Mouse (Mus musculus) retina, postnatal 7 days (tissue): ENCODE measurements around the gene Rhot2.
"Not testable (repeated sequence)": the region's sequence is repeated elsewhere in the genome, so short reads cannot be mapped to it uniquely, and the experiment has no call there.

Experiments used
- DNase-seq: peaks from one replicate; pipeline ENCODE4 v3.0.0-alpha.2; 2012; ENCODE audit warnings: low read depth, low spot score

Gene Rhot2

DNA sequence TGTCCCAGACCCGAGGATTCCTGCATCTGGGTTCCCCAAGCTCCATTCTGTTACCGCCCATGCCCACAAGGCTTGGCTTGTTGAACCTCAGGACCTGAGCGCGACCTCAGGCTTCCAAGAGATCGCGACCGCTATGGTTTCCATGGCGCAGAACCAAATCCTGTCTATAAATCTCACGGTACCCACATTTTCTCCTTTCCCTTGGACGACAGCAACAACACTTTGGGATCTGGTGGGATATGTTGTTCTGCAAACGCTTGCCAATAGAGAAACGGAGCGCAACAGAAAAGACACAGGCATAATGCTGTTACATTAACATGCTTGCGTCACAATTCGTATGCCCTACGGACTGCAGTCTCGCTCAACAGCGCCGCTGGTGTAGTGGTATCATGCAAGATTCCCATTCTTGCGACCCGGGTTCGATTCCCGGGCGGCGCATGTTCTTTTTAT is 30.1 kb upstream of the Rhot2 start, which contains the start of gene Mettl26:
Mettl26 (plus strand) TSS at position 354 of the 450 bp plus-strand sequence.
- peak; percentile 84 for DNase-seq

DNA sequence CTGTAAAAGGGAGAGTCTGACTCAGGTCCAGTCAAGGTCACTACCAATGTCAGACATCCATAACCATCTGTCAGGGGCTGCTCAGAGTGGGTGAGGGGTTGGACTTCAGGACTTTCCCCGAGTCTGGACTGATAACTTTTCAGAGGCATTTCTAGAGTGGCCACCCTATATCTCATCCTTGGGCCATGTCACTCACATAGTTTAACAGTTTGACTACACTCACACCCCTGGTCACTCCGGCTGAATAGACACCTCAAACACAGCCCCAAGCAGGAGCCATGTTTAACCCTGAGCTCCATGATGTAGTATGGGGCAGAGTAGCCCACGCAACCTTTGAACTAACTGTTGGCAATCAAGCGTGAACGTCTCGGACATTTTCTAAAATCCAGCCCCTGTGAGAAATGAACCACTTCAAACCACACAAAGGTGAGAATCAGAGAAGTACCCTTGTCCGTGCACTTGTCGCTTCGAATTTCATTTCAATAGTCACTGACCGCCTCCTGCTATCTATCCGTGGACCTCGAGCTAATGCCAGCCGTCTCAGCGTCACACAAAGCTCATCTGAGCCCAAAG is 29.6 kb upstream of the Rhot2 start:
- no peak for DNase-seq

DNA sequence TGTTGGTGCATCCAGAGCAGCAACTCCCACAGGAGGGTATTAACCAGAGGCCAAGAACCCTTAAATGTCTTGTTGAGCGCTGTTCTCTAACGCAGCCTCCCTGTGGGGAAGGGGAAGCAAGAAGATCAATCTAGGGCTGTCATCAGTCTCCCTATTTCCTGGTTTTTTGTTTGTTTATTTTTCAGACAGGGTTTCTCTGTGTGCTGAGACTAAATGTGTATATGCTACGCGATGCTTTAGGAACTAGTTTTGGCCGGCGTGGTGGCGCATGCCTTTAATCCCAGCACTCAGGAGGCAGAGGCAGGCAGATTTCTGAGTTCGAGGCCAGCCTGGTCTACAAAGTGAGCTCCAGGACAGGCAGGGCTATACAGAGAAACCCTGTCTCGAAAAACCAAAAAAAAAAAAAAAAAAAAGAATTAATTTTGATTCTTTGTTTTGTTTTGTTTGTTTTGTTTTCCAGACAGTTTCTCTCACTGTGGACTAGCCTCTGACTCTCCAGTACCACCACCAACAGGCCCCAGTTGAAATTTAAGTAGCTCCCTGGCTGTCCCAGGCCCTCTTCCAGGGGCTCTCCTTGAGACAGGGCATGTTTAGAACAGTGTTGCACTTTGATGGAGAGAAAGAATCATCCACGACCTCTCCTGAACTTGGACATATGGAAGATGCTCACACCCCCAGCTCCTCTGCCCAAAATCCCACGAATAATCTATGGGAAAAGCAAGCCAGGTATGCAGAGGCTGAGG is 28.9 kb upstream of the Rhot2 start:
- no peak for DNase-seq

DNA sequence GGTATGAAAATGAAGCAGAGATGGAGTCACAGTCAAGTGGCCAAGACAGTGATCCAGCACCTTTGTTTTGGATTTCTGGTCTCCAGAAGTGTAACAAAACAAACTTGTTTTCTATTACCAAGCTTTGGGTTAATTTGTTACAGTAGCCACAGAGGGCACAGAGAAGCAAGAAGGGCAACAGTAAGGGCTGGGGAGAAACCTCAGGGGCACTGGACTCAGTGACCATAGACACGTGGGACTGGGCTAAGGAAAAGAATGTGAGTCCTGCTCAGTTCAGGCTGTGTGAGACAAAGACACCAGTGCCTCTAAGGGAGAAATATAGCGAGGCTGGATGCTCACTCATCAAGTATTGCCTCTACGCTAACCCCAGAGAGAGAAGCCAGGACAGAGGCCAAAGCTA is 28.0 kb upstream of the Rhot2 start:
- no peak for DNase-seq

DNA sequence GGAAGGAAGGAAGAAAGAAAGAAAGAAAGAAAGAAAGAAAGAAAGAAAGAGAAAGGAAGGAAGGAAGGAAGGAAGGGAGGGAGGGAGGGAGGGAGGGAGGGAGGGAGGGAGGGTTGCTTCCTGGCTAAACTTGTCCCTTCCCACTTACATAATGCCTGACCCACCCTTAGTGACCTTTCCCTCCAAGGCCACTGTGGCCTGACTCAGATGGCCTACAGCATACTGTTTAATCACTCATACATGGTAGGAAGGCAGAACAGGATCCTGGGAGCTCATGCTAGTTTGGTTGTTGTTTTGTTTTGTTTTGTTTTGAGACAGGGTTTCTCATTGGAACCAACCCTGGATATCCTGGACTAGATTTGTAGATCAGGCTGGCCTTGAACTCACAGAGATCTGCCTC is 26.9 kb upstream of the Rhot2 start:
- not testable (repeated sequence) for DNase-seq

DNA sequence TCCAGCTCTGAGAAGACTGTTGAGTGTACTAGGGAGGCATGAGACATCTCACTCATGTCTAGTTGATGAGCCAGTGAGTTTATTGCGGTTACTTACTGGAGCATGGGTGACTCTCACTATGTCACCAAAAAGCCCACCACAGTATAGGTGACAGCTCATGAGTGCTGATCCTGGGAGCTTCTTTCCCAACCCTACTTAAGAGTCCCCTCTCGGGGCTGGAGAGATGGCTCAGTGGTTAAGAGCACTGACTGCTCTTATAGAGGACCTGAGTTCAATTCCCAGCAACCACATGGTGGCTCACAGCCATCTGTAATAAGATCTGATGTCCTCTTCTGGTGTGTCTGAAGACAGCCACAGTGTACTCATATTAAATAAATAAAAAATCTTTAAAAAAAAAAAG is 25.3 kb upstream of the Rhot2 start:
- no peak for DNase-seq

DNA sequence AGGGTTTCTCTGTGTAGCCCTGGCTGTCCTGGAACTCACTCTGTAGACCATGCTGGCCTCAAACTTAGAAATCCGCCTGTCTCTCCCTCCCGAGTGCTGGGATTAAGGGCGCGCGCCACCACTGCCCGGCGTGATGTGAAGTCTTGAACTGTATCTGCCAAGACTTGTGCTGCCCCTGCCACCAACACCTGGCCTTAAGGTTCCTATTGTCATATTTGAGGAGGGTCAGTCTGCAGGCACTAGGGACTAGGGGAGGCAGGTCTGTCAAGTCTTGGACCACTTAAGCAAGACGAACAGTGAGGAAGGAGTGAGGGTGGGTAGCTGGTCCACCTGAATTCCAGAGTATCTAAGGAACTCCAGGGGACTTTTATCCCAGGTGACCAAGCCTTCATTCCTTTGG is 24.8 kb upstream of the Rhot2 start:
- DNase-seq: no peak

DNA sequence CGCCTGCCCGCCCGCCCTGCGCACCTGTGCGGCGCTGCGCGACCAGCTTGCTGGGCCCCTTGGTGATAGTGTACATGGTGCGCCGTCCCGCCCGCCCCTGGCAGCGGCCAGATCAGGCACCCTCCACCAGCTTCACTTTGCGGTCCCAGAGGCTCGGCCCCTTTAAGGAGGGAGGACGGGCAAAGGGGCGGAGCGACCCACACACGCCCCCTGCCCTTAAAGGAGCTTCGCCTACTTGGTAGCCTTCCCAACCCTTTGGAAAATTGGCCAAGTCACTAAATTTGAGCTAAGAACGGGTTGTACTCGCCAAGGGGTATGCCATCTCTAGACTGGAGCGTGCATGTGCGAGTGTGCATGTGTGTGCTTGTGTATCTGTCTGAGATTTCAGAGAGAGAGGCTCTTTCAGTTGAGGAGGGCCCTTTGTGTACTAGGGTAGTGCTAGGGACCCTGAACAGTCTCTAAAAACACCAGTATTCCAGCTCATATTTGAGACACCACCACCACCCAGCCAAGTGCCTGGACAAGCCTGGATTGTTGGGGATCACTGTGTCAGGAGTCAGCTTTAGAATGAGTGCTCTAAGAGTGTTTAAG is 24.0 kb upstream of the Rhot2 start, which contains the start of gene Mcrip2:
Mcrip2 (minus strand) TSS at position 164 of the 591 bp plus-strand sequence.
- DNase-seq: no peak

DNA sequence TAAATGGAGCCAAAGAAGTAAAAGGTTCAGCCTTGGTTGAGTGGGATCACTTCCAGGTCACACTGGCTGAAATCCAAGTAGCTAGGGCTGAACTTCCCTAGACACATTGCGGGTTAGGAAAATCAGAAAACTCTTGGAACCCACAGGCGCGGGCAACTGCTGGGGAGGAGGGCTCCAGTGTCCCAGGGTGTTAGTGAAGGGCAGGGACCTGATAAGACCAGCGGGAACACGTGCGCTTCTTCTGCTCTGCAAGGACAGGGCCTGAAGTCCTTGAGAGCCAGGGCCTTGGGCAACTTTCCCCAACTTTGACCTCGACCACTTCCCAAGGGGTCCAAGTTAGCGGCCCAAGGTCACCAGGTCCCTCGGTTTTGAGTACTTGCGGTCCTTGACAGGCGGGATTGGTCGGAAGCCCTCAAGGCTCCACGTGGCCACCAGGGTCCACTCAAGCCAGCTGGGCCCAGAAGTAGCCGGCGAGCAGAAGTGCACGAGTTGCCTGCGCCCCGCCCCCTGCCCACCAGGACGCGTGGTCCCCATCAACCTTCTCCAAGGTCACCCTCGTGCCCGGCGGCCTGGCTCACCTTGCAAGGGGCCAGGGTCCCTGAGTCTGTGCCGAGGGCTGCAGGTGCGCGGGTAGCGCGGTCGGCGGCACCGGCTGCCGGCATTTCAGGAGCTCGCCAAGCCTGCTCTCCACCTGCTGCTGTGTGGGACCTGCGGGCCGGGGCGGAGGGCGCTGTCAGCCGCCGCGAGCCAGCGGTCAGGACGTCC is 23.4 kb upstream of the Rhot2 start:
- no peak for DNase-seq

DNA sequence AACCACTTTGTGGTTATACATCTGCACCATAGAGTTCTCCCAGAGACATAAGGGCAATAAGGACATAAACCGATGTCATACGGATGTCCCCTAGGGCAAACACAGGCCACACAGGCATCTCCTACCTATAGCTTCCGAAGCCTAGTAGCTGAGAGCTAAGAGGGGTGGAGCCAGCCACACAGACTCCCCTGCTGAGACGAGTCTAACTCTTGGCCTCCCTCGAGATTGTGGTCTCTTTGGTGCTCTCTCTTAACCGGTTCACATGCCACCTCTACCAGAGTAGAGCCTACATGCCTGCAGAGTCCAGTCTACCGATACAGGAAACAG is 22.8 kb upstream of the Rhot2 start:
- DNase-seq: no peak

DNA sequence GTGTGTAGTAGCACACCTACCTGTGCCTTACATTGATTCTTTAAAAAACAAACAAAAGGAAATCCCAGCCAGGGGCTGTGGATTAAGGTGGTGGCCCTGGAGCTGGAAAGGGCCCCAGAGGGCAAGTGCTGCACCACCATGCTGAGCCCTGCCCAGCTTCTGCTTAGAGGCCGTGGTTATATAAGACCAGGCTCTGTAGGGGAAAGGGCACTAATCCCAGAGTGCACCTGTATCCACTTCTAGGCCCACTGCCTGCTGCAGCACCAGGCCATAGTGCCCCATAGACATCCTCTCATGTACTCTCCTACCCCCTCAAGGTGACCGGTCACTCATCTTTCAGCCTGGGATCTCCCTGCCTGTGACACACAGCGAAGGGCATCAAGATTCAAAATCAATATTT is 21.5 kb upstream of the Rhot2 start:
- DNase-seq: no peak

DNA sequence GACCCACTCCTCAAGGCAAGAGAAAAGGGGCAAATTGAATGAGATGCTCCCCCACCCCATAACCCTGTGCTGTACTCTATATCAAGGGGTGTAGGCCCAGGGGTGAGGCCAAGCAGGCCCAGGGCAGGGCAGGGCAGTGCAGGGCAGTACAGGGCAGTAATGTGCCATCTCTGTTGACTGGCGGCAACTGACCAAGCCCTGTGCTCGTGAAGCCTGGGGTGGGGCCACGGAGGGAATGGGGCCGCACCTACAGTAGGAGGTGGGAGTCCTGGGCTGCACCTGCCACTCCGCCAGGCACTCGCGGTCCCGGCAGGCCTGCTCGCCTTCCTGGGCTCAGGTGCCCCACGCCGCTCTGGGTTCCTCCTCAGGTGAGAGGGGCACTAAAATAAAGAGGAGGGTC is 20.6 kb upstream of the Rhot2 start:
- no peak for DNase-seq

DNA sequence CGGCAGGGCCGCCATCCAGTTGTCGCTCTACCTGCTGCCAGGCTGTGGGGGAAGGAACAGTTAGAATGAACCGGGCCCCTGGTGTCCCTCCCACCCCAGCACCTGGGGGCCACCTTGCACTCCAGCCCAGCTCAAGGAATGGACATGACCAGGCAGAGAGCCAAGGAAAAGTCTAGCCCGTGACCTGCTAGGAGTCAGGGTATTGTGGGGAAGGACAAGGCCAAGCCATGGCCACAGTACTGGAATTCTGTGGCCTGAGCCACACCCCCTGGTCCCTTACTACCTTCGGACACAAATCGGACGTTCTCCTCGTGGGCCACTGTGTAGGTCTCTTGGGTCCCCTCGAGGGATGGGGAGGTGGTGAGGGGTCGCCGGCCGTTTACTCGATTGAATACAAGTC is 19.7 kb upstream of the Rhot2 start:
- DNase-seq: no peak

DNA sequence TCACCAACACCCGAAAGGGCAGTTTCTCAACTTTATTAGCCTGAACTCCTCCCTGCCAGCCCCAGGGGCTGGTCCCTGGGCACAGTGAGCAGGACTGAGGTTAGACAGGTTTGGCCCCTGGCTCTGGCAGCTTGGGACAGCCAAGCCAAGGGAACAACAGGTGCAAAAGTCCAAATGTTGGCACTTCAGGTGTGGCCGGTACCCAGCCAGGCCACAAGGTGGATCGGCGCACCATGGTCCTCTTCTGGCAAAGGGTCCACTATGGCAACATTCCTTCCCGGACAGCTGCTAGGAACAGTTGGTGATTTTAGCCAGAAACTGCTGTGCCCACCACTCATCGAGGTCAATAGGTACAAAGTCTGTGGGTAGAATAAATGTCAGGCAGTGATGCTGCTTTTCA is 19.0 kb upstream of the Rhot2 start:
- DNase-seq: no peak

DNA sequence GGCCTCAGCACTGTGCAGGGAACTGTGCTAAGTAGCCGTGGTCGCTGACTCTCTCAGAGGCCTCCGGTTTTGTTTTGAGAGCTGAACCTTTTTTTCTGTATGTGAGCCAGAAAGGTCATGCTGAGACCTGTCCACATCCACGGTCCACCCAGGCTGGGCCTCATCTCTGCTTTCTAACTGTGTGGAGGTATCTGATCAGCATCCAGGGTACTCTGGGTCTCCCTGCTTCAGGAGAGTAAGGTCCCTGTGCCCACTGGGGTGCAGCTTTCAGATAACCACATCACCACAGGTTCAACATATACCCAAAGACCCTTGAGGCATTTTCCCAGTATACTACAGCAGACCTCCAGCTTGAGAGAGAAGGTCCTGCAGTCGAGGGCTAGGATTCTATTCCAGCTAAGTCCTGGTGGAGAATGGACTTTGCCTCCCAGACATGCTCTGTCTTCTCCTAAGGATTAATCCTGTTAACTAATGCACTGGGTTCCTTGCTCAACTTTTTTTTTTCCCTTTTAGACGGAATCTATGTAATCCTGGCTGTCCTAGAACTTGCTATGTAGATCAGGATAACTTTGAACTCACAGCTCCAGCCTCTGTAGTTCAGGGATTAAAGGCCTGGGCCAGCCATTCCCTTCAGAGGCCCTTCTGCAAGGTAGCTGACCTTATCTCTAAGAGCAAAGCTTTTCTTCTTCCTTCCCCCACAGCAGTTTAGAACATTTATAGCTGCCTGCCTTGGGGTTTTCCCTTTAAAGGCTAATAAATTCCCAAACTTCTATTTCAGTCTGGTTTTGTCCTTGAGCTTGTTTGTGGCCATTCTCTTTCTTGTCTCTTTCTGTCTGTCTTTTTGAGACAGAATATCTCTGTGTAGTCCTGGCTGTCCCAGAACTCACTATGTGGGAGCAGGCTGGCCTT is 17.3 kb upstream of the Rhot2 start:
- no peak for DNase-seq

DNA sequence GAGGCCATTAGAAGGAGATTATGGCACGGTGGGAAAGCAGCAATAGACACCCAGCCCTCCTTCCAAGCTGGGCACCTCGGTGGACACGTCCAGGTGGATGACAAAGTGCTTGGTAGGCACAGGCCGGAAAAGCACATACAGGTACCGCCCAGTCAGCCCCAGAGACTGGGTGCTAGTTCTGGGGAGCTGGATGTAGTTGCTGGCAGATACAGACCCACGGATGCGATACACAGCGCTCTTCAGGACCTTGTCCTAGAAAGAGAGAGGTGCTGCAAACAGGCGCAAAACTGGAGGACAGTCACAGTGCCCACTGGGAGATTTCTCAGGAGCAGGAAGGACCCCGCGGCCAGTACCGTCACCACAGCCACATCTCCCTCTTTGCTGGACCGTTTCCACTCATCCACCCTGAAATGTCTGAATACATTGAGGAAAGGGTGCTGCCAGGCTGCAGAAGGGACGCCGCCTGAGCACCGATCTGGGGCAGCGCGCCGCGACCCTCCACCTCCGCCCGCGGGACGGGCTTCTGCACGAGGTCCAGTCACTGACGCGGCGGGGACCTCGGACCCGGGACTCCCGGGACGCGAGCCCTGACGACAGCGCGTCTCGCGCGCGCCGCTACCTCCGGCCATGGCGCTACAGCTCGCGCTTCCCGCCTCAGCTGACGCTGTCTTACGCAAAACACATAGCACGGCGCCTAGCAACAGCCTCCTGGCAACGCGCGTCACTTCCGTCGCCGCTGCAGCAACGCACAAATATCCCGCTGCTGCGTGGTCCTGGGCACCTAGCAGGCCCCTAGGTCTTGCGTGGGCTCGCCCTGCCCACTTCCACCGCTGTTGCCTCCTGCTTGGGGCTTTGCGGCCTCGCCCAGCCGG is 16.4 kb upstream of the Rhot2 start, which contains the start of gene Wdr90:
Wdr90 (minus strand) TSS at position 670 of the 872 bp plus-strand sequence.
- DNase-seq: peak; percentile 83

DNA sequence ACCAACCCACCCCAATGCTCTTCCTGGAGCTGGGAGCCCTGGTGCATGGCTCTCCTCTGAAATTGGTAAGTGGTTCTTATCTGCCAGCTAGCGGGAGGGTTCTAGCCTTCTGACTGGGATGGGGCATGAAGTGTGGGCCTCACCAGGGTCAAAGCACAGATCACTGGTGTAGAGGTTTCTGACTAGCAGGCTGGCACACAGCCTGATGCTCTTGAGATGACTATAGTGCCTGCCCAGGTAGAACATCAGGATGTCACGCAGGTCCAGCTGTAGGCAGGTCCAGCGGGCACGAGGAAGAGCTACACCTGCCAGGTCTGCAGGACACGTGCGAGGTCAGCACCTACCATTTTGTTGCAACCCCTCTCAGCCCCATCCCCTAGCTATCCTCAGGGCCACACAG is 15.6 kb upstream of the Rhot2 start:
- DNase-seq: no peak

DNA sequence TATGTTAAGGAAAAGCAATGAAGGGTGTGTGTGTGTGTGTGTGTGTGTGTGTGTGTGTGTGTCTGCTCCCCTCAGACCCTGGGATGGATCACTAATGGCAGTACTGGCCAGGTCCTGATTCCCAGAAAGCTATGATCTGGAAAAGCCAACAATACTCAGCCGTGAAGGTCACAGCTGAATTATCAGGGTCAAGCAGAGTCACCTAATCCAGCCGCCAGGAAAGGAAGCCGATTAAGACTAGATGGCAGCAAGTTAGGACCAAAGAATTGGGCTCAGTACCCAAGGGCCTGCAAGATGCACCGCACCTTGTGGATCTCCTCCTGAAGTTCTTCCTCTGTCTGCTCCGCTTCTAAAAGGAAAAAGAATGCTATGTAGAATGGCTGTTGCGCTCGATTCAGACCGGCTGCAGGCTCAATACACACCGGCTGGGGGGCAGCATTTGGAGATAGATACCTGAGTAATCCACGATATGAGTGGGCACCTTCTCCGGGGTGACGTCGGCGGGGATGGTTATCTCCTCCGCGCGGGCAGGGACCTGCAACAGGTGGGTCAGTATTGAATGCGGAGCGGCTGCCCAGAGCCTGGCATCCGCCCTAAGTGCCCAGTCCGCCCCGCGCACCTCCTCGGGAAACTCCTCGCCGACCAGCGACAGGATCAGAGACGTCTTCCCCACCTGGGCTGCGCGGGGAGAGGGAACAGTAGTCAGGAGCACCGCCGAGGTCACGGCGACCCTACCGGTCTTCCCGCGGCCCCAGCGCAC is 835 bp downstream of the Rhot2 start:
- no peak for DNase-seq

DNA sequence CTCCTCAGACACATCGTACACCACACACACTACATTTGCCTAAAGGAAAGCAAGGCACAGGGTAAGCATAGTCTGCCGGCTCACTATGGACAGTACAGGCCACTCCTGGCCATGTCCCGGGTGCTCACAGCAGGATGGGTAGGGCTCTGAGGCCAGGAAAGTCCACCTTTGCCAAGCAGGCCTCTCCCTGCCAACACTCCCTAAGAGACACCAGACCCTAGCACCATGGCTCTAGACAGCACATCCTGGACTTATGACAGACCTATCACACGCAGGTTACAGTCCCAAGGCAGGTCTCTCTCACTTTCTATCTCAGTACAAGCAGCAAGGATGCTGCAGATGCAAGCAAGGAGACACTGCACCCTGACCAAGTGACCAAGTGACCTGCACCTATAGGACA is 1.5 kb downstream of the Rhot2 start:
- no peak for DNase-seq

DNA sequence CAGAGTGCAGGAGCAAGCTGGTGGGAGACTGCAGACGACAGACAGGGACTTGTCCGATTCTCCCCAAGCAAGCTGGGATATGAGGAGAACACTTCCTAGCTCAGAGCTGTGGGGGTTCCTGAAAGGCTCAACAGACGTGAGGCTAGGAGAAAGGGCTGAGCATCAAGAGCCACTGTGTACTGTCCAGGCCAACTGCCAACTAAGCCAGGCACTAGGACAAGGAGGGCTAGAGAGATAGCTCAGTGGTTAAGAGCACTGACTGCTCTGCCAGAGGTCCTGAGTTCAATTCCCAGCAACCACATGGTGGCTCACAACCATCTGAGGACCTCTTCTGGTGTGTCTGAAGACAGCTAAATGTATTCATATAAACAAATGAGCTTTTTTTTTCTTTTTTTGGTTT is 2.1 kb downstream of the Rhot2 start:
- no peak for DNase-seq
